Mouse (Mus musculus): ENCODE measurements at regions not wholly inside any gene's neighbourhood (a gene's known extent, or its start where the extent isn't known, plus 50 kb on each side); places are given as distances from the start of the nearest gene placed in this dataset.

DNA sequence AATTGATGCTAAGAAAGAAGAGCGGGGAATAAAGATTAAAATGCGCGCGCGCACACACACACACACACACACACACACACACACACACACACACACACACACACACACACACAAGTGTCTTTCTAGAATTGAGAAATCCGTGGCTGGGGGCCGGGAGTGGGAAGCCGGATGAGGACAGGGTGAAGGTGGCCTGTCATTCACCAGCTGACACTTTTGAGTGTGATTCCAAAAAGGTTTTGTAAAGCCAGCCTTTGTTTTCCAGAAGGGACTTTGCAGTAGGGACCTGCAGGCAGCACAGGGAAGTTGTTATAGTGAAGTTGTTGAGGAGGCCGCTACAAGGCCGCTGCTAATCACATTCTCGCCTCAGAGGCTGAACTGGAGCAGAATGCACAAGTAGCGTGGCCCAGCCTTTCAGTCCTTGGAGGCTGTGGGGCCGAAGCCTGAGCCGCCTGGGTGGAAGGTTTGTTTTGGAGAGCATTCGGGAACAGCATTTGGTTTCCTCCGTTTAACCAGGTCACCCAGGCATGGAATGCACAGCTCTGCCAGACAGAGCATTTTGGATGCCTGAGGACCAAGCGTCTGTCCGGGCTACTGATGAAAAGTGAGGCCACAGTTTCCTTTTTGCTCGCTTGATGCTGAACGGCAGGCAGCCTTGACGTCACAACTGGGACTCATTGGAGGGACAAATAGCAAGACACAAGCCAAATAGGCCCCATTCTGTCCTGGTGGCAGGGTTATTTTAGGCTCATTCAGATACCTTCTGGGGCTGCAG, 137.3 kb upstream of the Klf14 start:
- no peak for ATAC-seq (replicated peaks; ENCODE audit: insufficient number of reproducible peaks, low FRiP score, low TSS enrichment, poor library complexity, severe bottlenecking)

DNA sequence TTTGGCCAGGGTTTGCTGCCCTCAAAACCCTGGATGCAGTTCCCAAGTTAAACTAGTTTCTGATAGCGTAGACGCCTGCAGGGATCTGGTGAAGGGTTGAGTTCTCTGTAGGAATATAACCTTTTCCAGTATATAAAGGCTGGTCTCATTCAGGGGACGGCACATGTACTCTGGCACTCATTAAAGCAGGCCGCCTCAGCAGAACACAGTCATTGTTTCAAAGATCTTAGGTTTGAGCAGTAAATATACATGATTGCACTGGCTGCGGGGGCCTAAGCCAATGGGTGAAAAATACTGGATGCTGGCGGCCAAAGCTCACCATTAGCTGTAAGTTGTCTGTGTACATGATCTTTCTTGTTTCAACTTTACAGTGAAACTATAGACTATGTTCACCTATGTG, 137.9 kb upstream of the Klf14 start:
- ATAC-seq (replicated peaks; ENCODE audit: insufficient number of reproducible peaks, low FRiP score, low TSS enrichment, poor library complexity, severe bottlenecking): no peak

DNA sequence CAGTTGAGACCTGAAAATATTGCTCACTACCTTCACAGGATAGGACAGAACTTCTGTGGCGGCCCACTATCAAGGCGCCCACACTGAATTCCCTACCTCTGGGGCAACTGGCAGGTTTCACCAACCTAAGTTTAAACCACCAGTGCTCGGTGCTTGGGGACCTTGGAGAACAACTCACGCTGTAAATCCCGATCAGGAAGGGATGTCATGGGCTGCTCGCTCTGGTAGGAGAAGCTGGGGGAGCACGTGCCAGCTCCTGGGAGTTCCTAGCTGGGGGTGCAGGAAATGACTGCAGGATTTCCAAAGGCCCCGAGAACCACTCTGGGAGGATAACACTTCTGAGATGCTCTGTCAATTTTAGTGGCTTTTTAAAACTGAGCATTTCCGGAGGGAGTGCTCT, 138.4 kb upstream of the Klf14 start:
- ATAC-seq (replicated peaks; ENCODE audit: insufficient number of reproducible peaks, low FRiP score, low TSS enrichment, poor library complexity, severe bottlenecking): no peak

DNA sequence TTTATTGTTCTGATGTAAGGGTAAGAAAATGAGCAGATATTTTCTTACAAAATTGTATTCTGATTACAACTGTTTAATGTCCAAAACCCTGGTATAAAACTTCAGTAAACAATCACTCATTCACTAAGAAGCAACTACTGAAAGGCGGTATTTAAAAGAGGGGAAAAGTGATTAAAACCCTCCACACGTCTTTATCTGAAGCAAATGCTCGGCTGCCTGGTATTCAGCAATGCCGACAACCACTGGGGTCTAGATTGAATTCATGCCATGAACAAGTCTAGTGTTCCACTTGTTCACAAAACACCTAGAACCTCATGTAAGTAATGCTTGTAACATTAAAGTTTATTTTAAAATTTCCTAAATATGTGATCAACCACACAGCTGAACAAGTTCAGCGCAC, 139.2 kb upstream of the Klf14 start:
- ATAC-seq (replicated peaks; ENCODE audit: insufficient number of reproducible peaks, low FRiP score, low TSS enrichment, poor library complexity, severe bottlenecking): no peak

DNA sequence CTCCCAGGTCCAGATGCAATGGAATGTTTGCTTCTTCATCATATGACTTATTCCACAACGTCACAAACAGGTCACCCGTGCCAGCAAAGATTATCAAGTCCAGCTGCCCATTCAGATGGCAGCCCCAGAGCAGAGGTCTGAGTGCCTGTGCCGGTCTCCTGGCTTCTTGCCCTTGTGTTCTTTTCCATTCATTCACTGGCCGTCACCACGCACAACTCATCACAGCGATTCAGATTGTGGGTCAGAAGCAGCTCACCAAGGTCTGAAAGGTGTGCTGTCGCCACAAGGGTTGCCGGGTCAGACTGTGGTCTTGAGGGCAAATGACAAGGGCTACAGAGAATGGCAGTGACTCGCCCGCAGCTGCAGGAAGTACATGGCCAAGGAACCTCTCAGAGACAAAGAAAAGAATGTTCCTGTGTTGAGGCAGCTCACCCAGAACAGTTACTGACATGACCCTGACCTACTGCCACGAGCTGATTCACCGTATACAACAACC, 141.3 kb upstream of the Klf14 start:
- ATAC-seq (replicated peaks; ENCODE audit: insufficient number of reproducible peaks, low FRiP score, low TSS enrichment, poor library complexity, severe bottlenecking): no peak

DNA sequence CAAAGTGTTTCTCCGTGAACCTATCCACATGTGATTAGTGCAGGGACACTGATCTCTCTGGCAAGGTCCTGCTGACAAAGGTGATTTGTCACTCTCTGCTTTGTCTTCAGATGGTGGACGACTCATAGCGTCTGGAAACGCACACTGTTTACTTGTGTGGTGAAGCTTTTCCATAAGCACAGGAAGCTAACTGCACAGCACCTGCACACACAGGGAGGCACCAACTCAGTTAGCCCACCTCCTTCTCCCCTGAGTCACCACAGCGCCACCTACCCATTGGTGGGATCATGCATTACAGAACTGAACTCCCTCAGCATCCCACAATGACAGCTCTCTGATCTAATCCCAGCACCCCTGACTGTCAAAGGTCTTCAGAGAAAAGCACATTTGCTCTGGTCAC, 141.9 kb upstream of the Klf14 start:
- ATAC-seq (replicated peaks; ENCODE audit: insufficient number of reproducible peaks, low FRiP score, low TSS enrichment, poor library complexity, severe bottlenecking): no peak

DNA sequence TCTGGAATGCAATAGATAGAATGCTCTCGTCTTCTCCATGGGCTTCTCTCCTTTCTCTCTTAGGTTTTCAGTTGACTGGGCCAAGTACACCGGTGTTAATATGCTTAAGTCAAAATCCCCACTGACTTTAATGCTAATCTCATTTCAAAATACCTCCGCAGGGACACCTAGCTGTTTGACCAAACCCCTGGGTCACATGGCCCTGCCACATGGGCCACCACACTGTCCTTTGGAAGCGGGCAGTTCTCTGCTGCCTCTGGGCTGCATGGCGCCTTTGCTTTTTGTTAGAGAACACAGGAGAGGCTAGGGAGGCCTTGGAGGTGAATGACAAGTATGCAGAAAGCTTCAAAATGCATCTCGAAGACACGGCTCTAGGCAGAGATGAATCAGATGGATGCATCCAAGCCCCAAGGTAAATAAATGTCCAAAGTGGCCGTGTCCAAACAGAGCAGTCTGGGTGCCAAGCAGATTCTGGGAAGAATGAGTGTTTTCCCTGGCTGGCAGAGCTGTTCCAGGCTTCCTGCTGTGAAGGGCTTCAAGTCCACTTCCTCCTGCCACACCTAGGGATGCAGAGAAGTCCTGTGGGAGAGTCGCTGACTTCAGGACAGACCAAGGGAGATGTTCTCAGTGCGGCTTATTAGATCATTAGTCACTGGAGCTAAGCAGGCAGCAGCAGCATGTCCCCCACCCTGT, 147.4 kb upstream of the Klf14 start:
- no peak for ATAC-seq (replicated peaks; ENCODE audit: insufficient number of reproducible peaks, low FRiP score, low TSS enrichment, poor library complexity, severe bottlenecking)

DNA sequence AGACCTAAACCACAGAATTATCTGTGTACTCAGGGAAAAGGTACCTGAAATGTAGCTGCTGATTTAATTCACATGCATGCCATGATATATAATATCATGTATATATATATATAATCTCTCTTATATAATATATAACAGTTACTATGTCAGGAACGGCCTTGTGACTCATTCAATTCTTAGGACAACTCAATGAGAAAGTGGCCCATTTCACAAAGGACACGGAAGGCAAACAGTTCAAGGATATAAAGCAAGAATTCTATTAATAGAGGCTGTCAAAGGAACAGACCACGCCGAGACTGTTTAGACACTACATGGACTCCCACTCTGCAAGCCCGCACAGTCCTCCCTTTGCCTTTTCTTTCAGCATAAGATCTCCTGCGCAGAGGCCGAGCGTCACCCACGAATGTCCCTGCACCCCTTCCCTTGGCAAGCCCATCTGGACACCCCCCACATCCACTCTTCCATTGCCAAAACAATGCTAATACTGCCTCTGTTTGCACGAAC, 148.0 kb upstream of the Klf14 start:
- ATAC-seq (replicated peaks; ENCODE audit: insufficient number of reproducible peaks, low FRiP score, low TSS enrichment, poor library complexity, severe bottlenecking): no peak

DNA sequence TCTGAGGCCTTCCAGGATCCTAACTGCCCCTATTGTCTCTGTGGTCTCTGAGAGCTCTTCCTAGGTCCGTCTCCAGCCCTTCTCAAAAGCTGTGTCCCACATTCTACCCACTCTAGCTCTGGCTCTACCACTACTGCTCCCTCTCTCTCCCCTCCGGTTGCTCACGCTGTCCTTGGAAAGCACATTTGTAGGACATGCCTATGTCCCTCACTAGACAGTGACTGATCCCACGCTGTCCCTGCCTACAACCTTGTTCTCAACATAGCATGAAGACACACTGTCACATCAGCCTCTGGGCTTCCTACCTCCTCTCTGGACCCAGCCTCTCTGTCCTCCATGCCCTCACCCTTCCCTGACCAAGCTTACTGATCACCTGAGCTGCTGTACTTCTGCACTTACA, 148.5 kb upstream of the Klf14 start:
- no peak for ATAC-seq (replicated peaks; ENCODE audit: insufficient number of reproducible peaks, low FRiP score, low TSS enrichment, poor library complexity, severe bottlenecking)

DNA sequence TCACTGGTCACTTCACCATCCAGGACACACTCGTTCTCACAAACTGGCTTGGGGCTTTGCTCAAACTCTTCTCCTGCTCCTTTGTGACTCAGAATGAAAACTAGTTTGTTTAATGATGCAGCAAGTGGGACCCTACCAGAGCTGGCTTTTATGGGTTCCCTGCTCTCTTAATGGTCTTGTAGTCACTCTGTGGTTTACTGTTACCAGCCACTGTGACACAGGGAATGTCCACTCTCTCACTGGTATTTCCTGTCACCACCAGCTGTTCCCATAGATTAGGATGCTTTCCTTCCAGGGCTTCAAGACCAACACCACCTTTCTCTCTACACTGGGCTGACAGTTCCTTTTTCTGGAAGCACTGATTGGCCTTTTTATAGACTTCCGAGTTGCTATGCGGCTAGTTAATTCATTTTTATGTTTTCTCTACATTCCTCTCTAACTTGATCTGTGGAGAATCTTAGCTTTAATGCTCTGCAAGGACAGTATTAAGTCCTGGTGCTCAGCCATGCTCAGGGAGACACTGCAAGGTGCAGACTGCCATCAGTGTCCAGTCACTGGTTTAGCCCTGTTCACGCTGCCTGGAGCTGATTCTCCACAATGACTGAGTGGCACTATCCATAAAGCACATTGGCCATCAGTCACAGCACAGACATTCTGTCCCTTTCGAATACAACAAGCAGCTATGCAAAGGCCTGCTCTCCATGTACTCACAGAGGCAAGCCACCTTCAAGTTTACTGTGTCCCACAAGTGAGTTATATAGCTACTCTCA, 149.2 kb upstream of the Klf14 start:
- no peak for ATAC-seq (replicated peaks; ENCODE audit: insufficient number of reproducible peaks, low FRiP score, low TSS enrichment, poor library complexity, severe bottlenecking)

DNA sequence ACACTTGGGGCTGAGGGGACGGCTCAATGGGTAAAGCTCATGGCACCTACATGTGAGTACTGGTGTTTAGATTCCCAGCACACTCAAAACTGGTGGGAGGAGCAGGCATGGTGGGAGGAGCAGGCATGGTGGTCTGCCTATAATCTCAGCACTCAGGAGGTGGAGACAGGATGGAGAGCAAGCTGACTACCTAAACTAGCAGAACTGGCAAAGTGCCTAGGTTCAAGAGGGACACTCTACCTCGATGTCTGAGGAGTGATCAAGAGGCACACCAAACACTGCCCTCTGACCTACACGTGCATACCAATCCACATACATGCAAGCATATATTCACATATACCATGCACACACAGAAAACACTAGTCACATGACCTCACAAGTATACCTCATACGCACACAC, 150.7 kb upstream of the Klf14 start:
- no peak for ATAC-seq (replicated peaks; ENCODE audit: insufficient number of reproducible peaks, low FRiP score, low TSS enrichment, poor library complexity, severe bottlenecking)

DNA sequence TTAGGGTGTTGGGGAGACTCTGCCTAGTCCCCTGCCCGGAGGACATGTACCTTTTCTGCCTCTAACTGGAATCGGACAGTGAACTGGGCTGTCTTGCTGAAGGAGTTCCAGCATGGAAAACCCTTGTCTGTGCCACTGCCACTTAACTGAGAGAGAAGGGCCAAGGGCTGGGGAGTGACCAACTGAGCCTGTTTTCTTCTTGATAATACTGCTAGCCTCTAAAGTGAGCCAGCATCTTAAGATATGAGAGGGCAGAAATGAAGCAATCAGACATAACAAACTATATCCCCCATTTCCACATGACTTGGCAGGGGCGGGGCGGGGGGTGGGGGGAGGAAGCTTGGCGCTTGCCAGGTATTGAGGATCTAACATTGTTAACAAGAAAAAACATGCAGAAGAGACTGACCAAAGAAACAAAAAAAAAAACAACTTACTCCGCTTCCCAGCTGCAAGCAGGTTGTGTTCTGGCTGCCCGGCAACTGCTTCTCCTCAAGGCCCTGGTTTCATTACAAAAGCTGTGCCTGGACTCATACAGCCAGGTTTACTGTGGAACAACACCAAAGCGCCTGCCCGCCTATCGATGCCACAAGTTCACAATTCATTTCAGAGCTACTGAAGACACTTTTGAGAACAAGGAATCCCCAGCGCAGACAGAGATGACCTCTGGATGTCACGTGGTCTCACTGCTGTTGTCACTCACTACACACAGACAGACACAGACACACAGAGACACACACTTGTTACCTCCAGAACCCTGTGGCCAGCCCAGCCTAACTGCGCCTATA, 153.6 kb upstream of the Klf14 start:
- no peak for ATAC-seq (replicated peaks; ENCODE audit: insufficient number of reproducible peaks, low FRiP score, low TSS enrichment, poor library complexity, severe bottlenecking)

DNA sequence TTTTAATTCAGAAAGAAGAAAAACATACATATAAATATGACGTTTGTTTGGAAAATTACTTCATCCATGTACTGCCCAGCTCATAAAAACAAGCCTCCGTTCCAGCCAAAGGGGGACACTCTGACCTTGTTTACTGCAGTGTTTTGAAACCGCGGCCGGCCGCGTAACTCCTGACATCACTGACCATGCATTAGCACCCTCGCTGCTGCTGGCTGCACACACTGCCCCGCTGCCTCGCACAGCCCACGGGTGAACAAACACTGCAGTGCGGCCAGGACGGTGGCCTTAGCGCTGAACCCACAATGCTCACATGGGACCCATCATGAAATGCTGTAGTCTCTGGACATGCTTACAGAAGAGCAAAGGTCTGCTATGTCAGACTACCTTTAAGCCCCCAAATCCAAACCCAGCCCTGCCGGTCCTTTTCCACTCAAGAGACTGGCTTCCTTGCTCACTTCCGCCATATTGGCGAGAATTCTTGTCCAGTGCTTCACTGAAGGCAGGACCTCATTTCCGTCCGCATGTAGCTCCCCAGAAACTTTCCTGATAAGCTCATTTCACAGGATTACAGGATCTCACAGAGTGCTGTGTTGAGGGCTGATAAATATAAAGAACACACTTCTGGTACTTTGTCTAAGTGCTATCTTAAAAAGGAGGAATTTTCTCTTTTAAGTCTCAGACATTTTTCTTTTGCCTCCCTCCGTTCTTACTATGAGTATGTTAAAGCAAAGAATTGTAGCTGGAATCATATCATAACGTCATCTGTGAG, 154.9 kb upstream of the Klf14 start:
- ATAC-seq (replicated peaks; ENCODE audit: insufficient number of reproducible peaks, low FRiP score, low TSS enrichment, poor library complexity, severe bottlenecking): peak; percentile 16; the same call in 1 of the 2 replicates

DNA sequence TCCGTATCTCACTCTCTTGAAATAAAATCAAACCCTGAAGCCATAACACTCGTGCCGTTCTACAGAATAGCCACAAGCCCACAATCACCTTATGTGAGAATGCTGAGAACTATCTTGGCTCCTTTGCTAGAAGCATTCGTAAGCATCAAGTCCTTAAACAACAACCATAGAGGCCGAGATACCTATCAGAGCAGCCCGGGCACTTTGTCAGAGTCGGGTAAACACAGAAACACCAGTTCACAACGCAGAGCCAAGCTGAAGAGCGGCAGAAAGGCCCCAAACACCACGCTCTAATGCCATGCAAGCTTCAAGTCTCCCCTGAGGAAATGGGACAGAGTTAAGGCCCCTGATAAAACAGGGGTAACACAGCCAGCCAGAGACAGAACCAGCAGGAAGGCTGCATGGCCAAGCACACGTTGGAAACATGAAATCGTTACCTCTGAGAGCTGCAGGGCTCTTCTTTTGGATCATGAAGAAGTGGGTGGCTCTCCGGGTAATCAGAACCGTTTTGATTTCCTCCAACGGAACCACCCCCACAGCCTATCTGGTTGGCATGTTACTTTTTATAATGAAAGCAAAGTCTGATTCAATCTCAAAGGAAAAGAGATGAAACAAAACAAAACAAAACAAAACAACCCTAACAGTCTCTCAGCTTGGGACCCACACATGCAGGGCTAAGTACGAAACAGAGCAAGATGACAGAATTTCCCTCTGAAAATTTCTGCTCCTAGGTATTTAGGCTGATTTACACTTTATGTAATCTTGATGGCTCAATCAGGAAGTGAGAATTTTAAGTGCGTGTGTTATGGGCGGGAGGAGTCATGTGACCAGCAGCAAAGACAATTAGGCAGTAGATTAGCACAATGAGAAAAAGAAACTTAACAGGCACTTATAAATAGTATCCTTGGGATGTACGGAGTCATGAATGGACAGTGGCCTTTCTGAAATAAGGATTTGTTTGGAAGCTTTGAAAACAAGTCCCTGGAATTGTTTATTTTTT, 155.8 kb upstream of the Klf14 start:
- peak; percentile 29 for ATAC-seq (replicated peaks; ENCODE audit: insufficient number of reproducible peaks, low FRiP score, low TSS enrichment, poor library complexity, severe bottlenecking)

DNA sequence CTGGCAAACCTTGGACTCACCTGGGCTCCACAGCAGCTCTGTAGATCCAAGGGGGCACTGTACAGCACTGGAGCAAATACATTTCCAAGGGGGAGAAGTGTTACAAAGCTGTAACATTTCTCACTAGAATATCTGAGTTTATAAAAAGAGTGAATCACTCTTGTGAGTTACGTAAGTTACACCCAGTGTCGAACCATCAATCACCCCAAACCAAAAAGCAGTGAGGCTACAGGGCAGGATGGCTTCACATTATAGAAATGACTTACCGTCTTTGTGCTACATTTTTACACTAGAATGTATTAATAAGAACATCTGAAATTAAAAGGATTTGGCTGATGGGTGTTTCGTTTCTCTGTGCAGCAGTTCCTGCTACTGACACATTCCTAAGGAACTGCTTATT, 156.7 kb upstream of the Klf14 start:
- no peak for ATAC-seq (replicated peaks; ENCODE audit: insufficient number of reproducible peaks, low FRiP score, low TSS enrichment, poor library complexity, severe bottlenecking)

DNA sequence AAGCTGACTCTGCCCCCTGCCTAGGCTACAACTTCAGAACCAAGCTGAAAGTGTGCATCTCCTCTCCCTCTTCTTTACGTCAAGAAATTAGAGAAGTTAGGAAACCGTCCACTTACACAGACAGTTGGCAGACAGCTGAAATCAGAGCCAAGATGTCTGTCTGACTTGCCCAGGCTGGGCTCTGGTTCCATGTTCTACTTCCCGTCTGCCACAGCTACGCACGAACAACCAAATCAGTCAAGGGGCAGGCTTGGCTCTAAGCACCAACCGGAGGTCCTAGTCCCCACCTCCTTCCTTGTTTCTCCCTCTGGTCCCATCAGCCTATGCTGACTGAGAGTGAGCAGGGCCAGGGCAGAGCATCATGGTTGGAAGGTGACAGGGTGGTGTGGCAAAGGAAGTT, 157.5 kb upstream of the Klf14 start:
- peak; percentile 83 for ATAC-seq (replicated peaks; ENCODE audit: insufficient number of reproducible peaks, low FRiP score, low TSS enrichment, poor library complexity, severe bottlenecking)

DNA sequence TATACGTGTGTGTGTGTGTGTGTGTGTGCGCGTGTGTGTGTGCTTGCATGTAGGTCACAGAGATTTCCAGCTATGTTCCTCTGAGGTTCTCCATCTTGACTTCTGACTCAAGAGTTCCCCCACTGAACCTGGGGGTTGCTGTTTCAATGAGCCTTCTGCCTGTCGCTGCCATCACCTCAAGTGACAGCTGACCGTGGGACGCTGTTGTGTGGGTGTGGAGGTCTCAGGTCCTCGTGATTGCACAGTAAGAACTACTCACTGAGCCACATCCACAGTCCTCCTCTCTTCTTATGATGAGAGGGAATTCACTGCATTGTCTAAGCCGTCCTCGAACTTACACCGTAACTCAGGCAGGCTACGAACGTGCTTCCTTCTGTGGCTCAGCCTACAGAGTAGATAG, 158.8 kb upstream of the Klf14 start:
- no peak for ATAC-seq (replicated peaks; ENCODE audit: insufficient number of reproducible peaks, low FRiP score, low TSS enrichment, poor library complexity, severe bottlenecking)
